Mouse (Mus musculus): ENCODE data around the gene Fbxo33.
A peak's percentile ranks its signal among the peaks of the same experiment; 100 is the strongest.

- TF ChIP-seq CTCF (IDR thresholded peaks at IDR 0.05; ENCODE audit: low read depth) (peak; percentile 72), EP300 (optimal IDR thresholded peaks at IDR 0.05) (no peak)
Measured at GRCm38 (mm10) chr12:59265207-59265941, 45.8 kb upstream of the Fbxo33 start.

All from stomach, postnatal 0 days (tissue).